Mouse (Mus musculus) midbrain, postnatal 0 days (tissue): ENCODE data around the gene Kcnma1. TPM values are rescaled to one million over a fixed set of nuclear protein-coding genes. Genes with fewer than 3 reads are reported as not detected.

ENCODE experiments used
- ATAC-seq: fragments of 200-750 bp; cut with Nextera tagmentation; 2 replicates; pipeline ENCODE4 v1.8.0; 2017; ENCODE audit warnings: moderate number of reproducible peaks, mild to moderate bottlenecking, moderate TSS enrichment, moderate library complexity; ENCODE audit not compliant: low FRiP score
- DNase-seq: peaks from one replicate; pipeline ENCODE4 v3.0.0-alpha.2; 2015; ENCODE audit warnings: low spot score
- H3K27ac ChIP-seq: fragments of 300-500 bp; sonication (generic); 2 replicates; pipeline ENCODE4 v1.5.1; 2014; ENCODE audit warnings: low read depth, mild to moderate bottlenecking, low read length, mixed read lengths
- H3K27me3 ChIP-seq: fragments of 300-500 bp; sonication (generic); 2 replicates; pipeline ENCODE4 v1.6.1; 2014; ENCODE audit warnings: low read length, control low read depth, mixed read lengths; ENCODE audit not compliant: insufficient read depth
- H3K36me3 ChIP-seq: fragments of 300-500 bp; sonication (generic); 2 replicates; pipeline ENCODE4 v1.6.1; 2014; ENCODE audit warnings: low read length, control low read depth, mixed read lengths; ENCODE audit not compliant: insufficient read depth
- H3K4me1 ChIP-seq: fragments of 300-500 bp; sonication (generic); 2 replicates; pipeline ENCODE4 v1.6.1; 2014; ENCODE audit warnings: mild to moderate bottlenecking, control low read depth, antibody characterized with exemption, low read length, mixed read lengths; ENCODE audit not compliant: insufficient read depth
- H3K4me2 ChIP-seq: fragments of 300-500 bp; sonication (generic); 2 replicates; pipeline ENCODE4 v1.6.1; 2014; ENCODE audit warnings: low read depth, mild to moderate bottlenecking, low read length, mixed read lengths; ENCODE audit not compliant: poor library complexity, severe bottlenecking
- H3K4me3 ChIP-seq: fragments of 300-500 bp; sonication (generic); 2 replicates; pipeline ENCODE4 v1.5.1; 2014; ENCODE audit warnings: low read depth, mild to moderate bottlenecking, low read length, moderate library complexity
- H3K9ac ChIP-seq: fragments of 300-500 bp; sonication (generic); replicated peaks from 2 replicates; pipeline ENCODE4 v1.6.1; 2014; ENCODE audit warnings: mild to moderate bottlenecking, low read length, moderate library complexity, mixed read lengths; ENCODE audit not compliant: poor library complexity, severe bottlenecking
- H3K9me3 ChIP-seq: fragments of 300-500 bp; sonication (generic); 2 replicates; pipeline ENCODE4 v1.6.1; 2016; ENCODE audit warnings: low read length, control low read depth
- CTCF ChIP-seq: IDR thresholded peaks from 2 replicates; pipeline ENCODE4 v1.5.1; 2016; ENCODE audit warnings: antibody characterized with exemption, mild to moderate bottlenecking
- WGBS: fragments of 180-500 bp; shearing (Covaris S2); extraction: QIAGEN DNeasy Blood & Tissue Kit; methylation state at CpG from one replicate; pipeline ENCODE4 v1.1.7; 2014; 5-methylcytosine and 5-hydroxymethylcytosine counted together
- polyA plus RNA-seq: library from polyadenylated mRNA; unstranded; fragments of >200 nt; fragmentation: Nextera tagmentation; extraction: Ambion mirVana; gene quantifications from 2 replicates; pipeline ENCODE4 v1.2.1, GENCODE M21; 2015
- total RNA-seq: library from RNA; depleted of rRNA; stranded (reverse); fragments of >200 nt; gene quantifications from 2 replicates; pipeline ENCODE4 v1.2.3, GENCODE M21; 2014

Kcnma1 gene
- total and polyA plus RNA-seq, 2 experiments from 2014 or later: 20.6 to 45.7 TPM

DNA sequence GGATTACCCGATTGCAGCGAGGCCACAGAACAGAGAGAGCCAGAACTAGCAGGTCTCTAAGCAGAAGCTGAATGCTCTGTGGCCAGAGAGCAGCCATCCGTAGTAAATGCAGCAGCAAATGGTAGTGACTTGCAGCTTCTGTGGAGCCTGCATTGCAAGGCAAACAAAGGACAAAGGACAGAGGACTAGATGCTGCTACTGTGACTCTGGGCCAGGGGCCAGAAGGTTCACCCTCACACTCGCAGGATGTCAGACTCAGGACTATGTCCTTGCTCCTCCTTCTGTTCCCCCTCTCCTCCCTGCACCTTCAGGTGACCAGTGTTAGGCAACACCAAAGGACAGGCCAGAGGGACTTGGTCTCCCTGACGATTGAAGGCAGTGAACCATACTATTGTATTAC lies 183.0 kb downstream of the Kcnma1 start:
- no peak overlapping the region for H3K4me3 ChIP-seq
- H3K9me3 ChIP-seq: no peaks in the 10 kb centered on the region
- peak overlapping the region; percentile 47; the same call in 1 of the 2 replicates for H3K27ac ChIP-seq
- no peak overlapping the region for H3K4me2 ChIP-seq
- H3K9ac ChIP-seq: no peak overlapping the region
- TF ChIP-seq CTCF: no peak
- H3K4me1 ChIP-seq: peaks cover 9% of the 10 kb centered on the region; the same call in 1 of the 2 replicates
- peak; percentile 47 for DNase-seq
- 16% methylated on average over 5 of the region's 5 CpGs for WGBS
- 0 out of 2 replicates have a peak, but pooled peaks have one; percentile 38 for ATAC-seq
- H3K36me3 ChIP-seq: no peaks in the 10 kb centered on the region
- H3K27me3 ChIP-seq: no peaks in the 10 kb centered on the region

- no peak for DNase-seq
- no peak for TF ChIP-seq CTCF
- no peak overlapping the region for H3K9ac ChIP-seq
- no peak overlapping the region for H3K27ac ChIP-seq
- WGBS: 41% methylated on average over 4 of the region's 4 CpGs
- H3K4me2 ChIP-seq: no peak overlapping the region
- H3K9me3 ChIP-seq: no peaks in the 10 kb centered on the region
- no peak overlapping the region for H3K4me3 ChIP-seq
- peaks cover 9% of the 10 kb centered on the region; the same call in 1 of the 2 replicates for H3K4me1 ChIP-seq
- no peaks in the 10 kb centered on the region for H3K36me3 ChIP-seq
- no peaks in the 10 kb centered on the region for H3K27me3 ChIP-seq
- no peak for ATAC-seq
Measured at GRCm38 (mm10) chr14:23830316-23830715, 184.0 kb downstream of the Kcnma1 start.

DNA sequence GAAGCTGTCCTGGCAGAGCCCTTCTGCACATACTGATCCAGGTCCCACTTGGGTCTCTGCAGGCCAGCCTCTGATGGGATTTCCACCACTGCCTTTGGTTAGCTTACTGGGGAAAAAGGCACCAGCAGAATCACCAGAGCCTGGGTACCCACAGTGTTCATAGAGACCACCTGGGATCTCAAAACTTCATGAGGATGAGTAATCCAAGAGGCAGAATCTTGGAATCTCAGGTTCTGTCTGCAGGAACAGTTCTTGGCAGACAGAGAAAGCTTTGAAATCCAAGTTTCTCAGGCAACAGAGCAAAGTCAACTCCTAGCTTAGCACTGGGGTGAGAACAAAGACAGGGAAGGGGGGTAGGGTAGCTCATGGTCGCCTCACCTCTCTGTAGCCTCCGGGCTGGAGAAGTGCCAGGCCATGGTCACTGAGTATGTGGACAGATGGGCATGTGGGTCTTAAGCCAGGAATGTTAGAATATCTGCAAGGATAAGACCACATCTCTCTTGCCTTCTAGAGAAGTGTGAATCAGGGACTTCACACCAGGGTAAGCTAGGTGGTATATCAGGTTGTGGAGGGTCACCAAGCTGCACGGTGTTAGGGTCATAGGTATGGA lies 185.5 kb downstream of the Kcnma1 start:
- Histone ChIP-seq H3K9ac (no peak overlapping the region), H3K4me2 (no peak overlapping the region), H3K36me3 (no peaks in the 10 kb centered on the region), H3K4me1 (peaks cover 9% of the 10 kb centered on the region; the same call in 1 of the 2 replicates), H3K27ac (no peak overlapping the region), H3K27me3 (no peaks in the 10 kb centered on the region), H3K4me3 (no peak overlapping the region), H3K9me3 (no peaks in the 10 kb centered on the region)
- TF ChIP-seq CTCF: no peak
- no peak for DNase-seq
- 96% methylated on average over 3 of the region's 3 CpGs for WGBS
- ATAC-seq: no peak

- DNase-seq: no peak
Measured at GRCm38 (mm10) chr14:23824937-23825336, 189.4 kb downstream of the Kcnma1 start.

DNA sequence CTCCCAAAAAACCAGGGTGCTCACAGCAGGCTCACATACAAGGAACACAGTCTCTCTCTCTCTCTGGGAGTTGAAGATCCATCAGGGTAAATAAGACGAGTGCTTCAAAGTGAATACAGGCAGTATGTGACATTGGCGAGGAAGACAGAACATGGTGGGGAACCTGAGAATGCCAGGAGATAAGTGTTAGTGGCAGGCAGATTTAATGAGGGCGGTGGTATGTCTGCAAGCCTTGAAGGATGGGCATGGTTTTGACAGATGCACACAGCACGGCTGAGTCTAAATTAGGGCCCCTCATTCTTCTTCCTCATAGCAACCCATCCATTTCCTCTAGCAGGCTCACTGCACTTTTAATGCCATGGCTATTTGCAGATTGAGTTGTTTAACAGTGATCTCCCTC lies 190.0 kb downstream of the Kcnma1 start:
- no peak for ATAC-seq
- TF ChIP-seq CTCF: no peak

More at GRCm38 (mm10) chr14:23824937-23825336, 189.4 kb downstream of the Kcnma1 start:
- ATAC-seq: no peak
- Histone ChIP-seq H3K27ac (no peak overlapping the region), H3K4me1 (no peaks in the 10 kb centered on the region; the same call in 1 of the 2 replicates), H3K9me3 (no peaks in the 10 kb centered on the region), H3K9ac (no peak overlapping the region), H3K4me2 (no peak overlapping the region), H3K4me3 (no peak overlapping the region), H3K36me3 (no peaks in the 10 kb centered on the region), H3K27me3 (no peaks in the 10 kb centered on the region)
- no peak for TF ChIP-seq CTCF
- WGBS: 80% methylated on average over 2 of the region's 2 CpGs

GRCm38 (mm10) chr14:23817585-23817984 lies 196.7 kb downstream of the Kcnma1 start:
- H3K9me3 ChIP-seq: no peaks in the 10 kb centered on the region
- peak; percentile 66 for DNase-seq
- no peak for ATAC-seq

More for the DNA sequence above, 190.0 kb downstream of the Kcnma1 start:
- DNase-seq: no peak
- Histone ChIP-seq H3K27me3 (no peaks in the 10 kb centered on the region), H3K4me3 (no peak overlapping the region), H3K4me1 (no peaks in the 10 kb centered on the region; the same call in 1 of the 2 replicates), H3K27ac (no peak overlapping the region), H3K4me2 (no peak overlapping the region), H3K9me3 (no peaks in the 10 kb centered on the region), H3K9ac (no peak overlapping the region), H3K36me3 (no peaks in the 10 kb centered on the region)
- WGBS: 70% methylated on average over 4 of the region's 4 CpGs

More at GRCm38 (mm10) chr14:23817585-23817984, 196.7 kb downstream of the Kcnma1 start:
- Histone ChIP-seq H3K4me2 (no peak overlapping the region), H3K4me3 (no peak overlapping the region), H3K9ac (no peak overlapping the region), H3K27ac (no peak overlapping the region), H3K36me3 (no peaks in the 10 kb centered on the region), H3K27me3 (no peaks in the 10 kb centered on the region), H3K4me1 (0 out of 2 replicates have a peak, but pooled peaks cover 3% of the 10 kb centered on the region)
- 86% methylated on average over 3 of the region's 3 CpGs for WGBS
- no peak for TF ChIP-seq CTCF
